8 mouse cellular contexts compared by ENCODE assay signal in the genomic region with DNA sequence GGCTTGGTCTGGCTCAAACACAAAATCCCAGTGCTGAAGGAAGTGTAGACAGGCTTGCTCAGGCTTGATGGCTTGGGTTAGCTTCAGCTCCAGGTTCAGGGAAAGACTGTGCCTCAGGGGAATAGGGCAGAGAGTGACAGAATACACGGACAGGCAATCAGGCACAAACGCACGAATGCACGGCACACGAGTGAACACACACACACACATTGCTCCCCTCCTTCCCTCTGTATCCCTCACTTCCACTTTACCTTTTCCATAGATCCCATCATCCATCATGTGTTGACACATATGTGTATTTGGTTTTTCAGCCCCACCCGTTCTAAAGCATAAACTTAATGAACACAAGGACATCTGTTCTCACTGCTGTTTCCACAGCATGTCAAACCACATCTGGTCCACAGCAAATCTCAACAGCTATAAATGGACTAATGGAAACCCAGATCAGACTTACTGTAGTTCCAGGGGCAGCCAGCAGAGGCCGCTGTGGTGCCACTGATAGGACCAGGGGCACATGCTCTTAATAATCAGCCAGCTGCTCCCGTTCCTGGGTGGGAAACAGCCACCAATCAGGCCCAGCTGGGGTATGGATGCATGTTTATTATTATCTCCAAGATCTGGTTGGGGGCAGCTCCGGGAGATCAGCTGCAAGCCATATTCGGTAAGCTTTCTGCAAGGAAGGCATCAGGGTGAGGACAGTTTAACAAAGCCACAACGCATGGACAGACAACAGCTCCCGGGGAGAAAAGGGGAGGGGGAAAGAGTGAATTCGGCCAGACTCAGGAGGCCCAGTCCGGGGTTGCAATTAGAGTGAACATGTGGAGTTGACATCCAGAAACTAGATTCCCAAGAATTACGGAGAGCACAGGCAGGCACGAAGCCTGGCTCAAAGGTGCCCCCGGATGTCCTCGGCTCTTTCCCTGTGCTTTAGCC. TPM values are rescaled to one million over a fixed set of nuclear protein-coding genes. Genes with fewer than 3 reads are reported as not detected.
DNase-seq lines count a peak whose midpoint lies in the region; ATAC-seq and TF ChIP-seq lines count a peak whose summit lies in the region.

No protein-coding gene starts in this region.

- no peaks in the 10 kb centered on the region for H3K27me3 ChIP-seq in heart, embryonic 11.5 days (ENCODE audit: control insufficient read depth, insufficient read depth, low read length)
- H3K27me3 ChIP-seq in kidney, embryonic 15.5 days = 0 out of 2 replicates have a peak, but pooled peaks cover 2% of the 10 kb centered on the region
- H3K27me3 ChIP-seq in limb, embryonic 15.5 days = no peaks in the 10 kb centered on the region
- H3K27me3 ChIP-seq in myocyte (ENCODE audit: control insufficient read depth, insufficient read depth, insufficient read length) = no peaks in the 10 kb centered on the region

- peak overlapping the region; percentile 55 for H3K4me2 ChIP-seq in heart, embryonic 11.5 days
- H3K4me2 ChIP-seq in kidney, embryonic 15.5 days = peak overlapping the region; percentile 54
- peak overlapping the region; percentile 42 for H3K4me2 ChIP-seq in limb, embryonic 15.5 days
- H3K4me2 ChIP-seq in myocyte (ENCODE audit: low read depth) = peak overlapping the region; percentile 13

- no peaks in the 10 kb centered on the region for H3K9me3 ChIP-seq in heart, embryonic 11.5 days (replicated peaks; ENCODE audit: control insufficient read depth, low read length)
- H3K9me3 ChIP-seq in kidney, embryonic 15.5 days (replicated peaks) = no peaks in the 10 kb centered on the region
- no peaks in the 10 kb centered on the region for H3K9me3 ChIP-seq in limb, embryonic 15.5 days

- no peak overlapping the region for H3K27ac ChIP-seq in bone marrow, adult 2 months (ENCODE audit: control insufficient read depth, insufficient read depth, low read depth, low read length, poor library complexity)
- no peak overlapping the region for H3K27ac ChIP-seq in embryonic fibroblast, embryonic 13.5 days (ENCODE audit: insufficient read depth, low read length)
- no peak overlapping the region for H3K27ac ChIP-seq in heart, embryonic 11.5 days (ENCODE audit: low read depth, low read length)
- H3K27ac ChIP-seq in kidney, embryonic 15.5 days = no peak overlapping the region
- no peak overlapping the region for H3K27ac ChIP-seq in limb, embryonic 15.5 days

- ATAC-seq in heart, embryonic 11.5 days (replicated peaks; ENCODE audit: insufficient number of reproducible peaks, low FRiP score, low TSS enrichment) = no peak; the same call in 1 of the 2 replicates
- ATAC-seq in kidney, embryonic 15.5 days (replicated peaks; ENCODE audit: low FRiP score) = peak; percentile 70
- peak; percentile 56; the same call in 1 of the 2 replicates for ATAC-seq in limb, embryonic 15.5 days (ENCODE audit: insufficient number of reproducible peaks, low FRiP score, low TSS enrichment, low read depth)

- no peaks in the 10 kb centered on the region for H3K4me1 ChIP-seq in bone marrow, adult 2 months (ENCODE audit: control insufficient read depth, insufficient read depth, low read length)
- H3K4me1 ChIP-seq in embryonic fibroblast, embryonic 13.5 days (ENCODE audit: control insufficient read depth, insufficient read depth, low read length) = no peaks in the 10 kb centered on the region
- no peaks in the 10 kb centered on the region for H3K4me1 ChIP-seq in heart, embryonic 11.5 days (ENCODE audit: control insufficient read depth, insufficient read depth, low read length)
- peaks cover 5% of the 10 kb centered on the region for H3K4me1 ChIP-seq in kidney, embryonic 15.5 days
- peaks cover 11% of the 10 kb centered on the region for H3K4me1 ChIP-seq in limb, embryonic 15.5 days

- H3K9ac ChIP-seq in heart, embryonic 11.5 days (ENCODE audit: low read depth, low read length) = 0 out of 2 replicates have a peak overlapping the region, but pooled peaks have one; percentile 16
- no peak overlapping the region for H3K9ac ChIP-seq in kidney, embryonic 15.5 days
- H3K9ac ChIP-seq in limb, embryonic 15.5 days = no peak overlapping the region

- 49% methylated on average over 18 of the region's 18 CpGs for WGBS in bone marrow, adult 2 months
- WGBS in heart, embryonic 11.5 days (ENCODE audit: insufficient replicate concordance) = 36% methylated on average over 18 of the region's 18 CpGs
- WGBS in kidney, embryonic 15.5 days = 36% methylated on average over 18 of the region's 18 CpGs
- WGBS in limb, embryonic 15.5 days = 20% methylated on average over 18 of the region's 18 CpGs

- peak; percentile 90 for TF ChIP-seq CTCF in bone marrow, adult 2 months (IDR thresholded peaks at IDR 0.05; ENCODE audit: control insufficient read depth, insufficient read depth, low read length)
- peak; percentile 84 for TF ChIP-seq CTCF in embryonic fibroblast, embryonic 13.5 days (IDR thresholded peaks at IDR 0.05; ENCODE audit: borderline replicate concordance, insufficient read depth, low read length)

- H3K36me3 ChIP-seq in heart, embryonic 11.5 days (ENCODE audit: control insufficient read depth, insufficient read depth, low read length) = no peaks in the 10 kb centered on the region
- no peaks in the 10 kb centered on the region for H3K36me3 ChIP-seq in kidney, embryonic 15.5 days
- no peaks in the 10 kb centered on the region for H3K36me3 ChIP-seq in limb, embryonic 15.5 days
- H3K36me3 ChIP-seq in myocyte (ENCODE audit: control insufficient read depth, insufficient read depth) = no peaks in the 10 kb centered on the region

- H3K79me2 ChIP-seq in myocyte (ENCODE audit: control insufficient read depth, insufficient read depth) = no peaks in the 10 kb centered on the region

- H3ac ChIP-seq in myocyte (ENCODE audit: control insufficient read depth, insufficient read length) = no peak overlapping the region

- peak; percentile 68 for DNase-seq in 416B (ENCODE audit: low read depth)
- peak; percentile 74 to 93 for DNase-seq in spleen, postnatal 4 days (ENCODE audit: low spot score in 2 of 2)

- H3K4me3 ChIP-seq in bone marrow, adult 2 months (replicated peaks; ENCODE audit: control insufficient read depth, low read depth, low read length) = no peak overlapping the region
- H3K4me3 ChIP-seq in embryonic fibroblast, embryonic 13.5 days (ENCODE audit: insufficient read depth, low read length) = no peak overlapping the region
- no peak overlapping the region for H3K4me3 ChIP-seq in heart, embryonic 11.5 days (ENCODE audit: low read depth, low read length)
- H3K4me3 ChIP-seq in kidney, embryonic 15.5 days (replicated peaks) = peak overlapping the region; percentile 23
- peak overlapping the region; percentile 6; the same call in 1 of the 2 replicates for H3K4me3 ChIP-seq in limb, embryonic 15.5 days
- H3K4me3 ChIP-seq in myocyte = no peak overlapping the region

- TF ChIP-seq POLR2A in bone marrow, adult 2 months (IDR thresholded peaks at IDR 0.05; ENCODE audit: borderline replicate concordance, control insufficient read depth, low read depth, low read length) = no peak
- no peak for TF ChIP-seq POLR2A in embryonic fibroblast, embryonic 13.5 days (IDR thresholded peaks at IDR 0.05; ENCODE audit: low read depth, low read length)
- no peak for TF ChIP-seq POLR2A in myocyte (IDR thresholded peaks at IDR 0.05; ENCODE audit: insufficient read length, low read depth)

TF ChIP-seq in myocyte, 11 proteins besides CTCF, POLR2A, EP300 and RAD21:
- TF ChIP-seq MYOD1 (IDR thresholded peaks at IDR 0.05; ENCODE audit: control insufficient read depth in 1 of 3, insufficient read length in 2 of 3, low read depth in 2 of 3) = no peak
- no peak for TF ChIP-seq TCF3 (IDR thresholded peaks at IDR 0.05; ENCODE audit: insufficient read length, low read depth)
- TF ChIP-seq MAX (IDR thresholded peaks at IDR 0.05; ENCODE audit: low read depth) = no peak
- TF ChIP-seq SRF (IDR thresholded peaks at IDR 0.05; ENCODE audit: control insufficient read depth, insufficient read length, low read depth) = no peak
TF ChIP-seq in myocyte: peak in this region for 0.

RNA-seq across cellular contexts. Expression of a gene that starts 30.4 kb away (rescaled TPM):
- polyA plus RNA-seq in bone marrow, adult 2 months (2011; ENCODE audit: insufficient read depth, insufficient read length, low replicate concordance, missing spikeins) = 3.4 and 9.6 TPM in 2 replicates
- 43.9 and 52.4 TPM in 2 replicates for polyA plus RNA-seq in embryonic fibroblast, embryonic 13.5 days (2011; ENCODE audit: insufficient read length, low read depth, missing spikeins)
- polyA plus RNA-seq in heart, embryonic 11.5 days (2014; fragmentation: Nextera tagmentation; extraction: Ambion mirVana) = 32.7 and 37.9 TPM in 2 replicates
- polyA plus RNA-seq in kidney, embryonic 15.5 days (2015; fragmentation: Nextera tagmentation; extraction: Ambion mirVana) = 46.6 and 50.0 TPM in 2 replicates
- polyA plus RNA-seq in limb, embryonic 15.5 days (2015; fragmentation: Nextera tagmentation; extraction: Ambion mirVana) = 41.3 and 45.9 TPM in 2 replicates
- polyA plus RNA-seq in myocyte (2012; fragmentation: generic; extraction: Trizol) = 6.4 TPM

RNA-seq across cellular contexts. Expression of a gene that starts 30.5 kb away (rescaled TPM):
- 17.6 and 31.0 TPM in 2 replicates for polyA plus RNA-seq in bone marrow, adult 2 months (2011; ENCODE audit: insufficient read depth, insufficient read length, low replicate concordance, missing spikeins)
- polyA plus RNA-seq in embryonic fibroblast, embryonic 13.5 days (2011; ENCODE audit: insufficient read length, low read depth, missing spikeins) = 40.2 and 42.4 TPM in 2 replicates
- polyA plus RNA-seq in heart, embryonic 11.5 days (2014; fragmentation: Nextera tagmentation; extraction: Ambion mirVana) = 49.4 and 50.4 TPM in 2 replicates
- 81.7 and 84.0 TPM in 2 replicates for polyA plus RNA-seq in kidney, embryonic 15.5 days (2015; fragmentation: Nextera tagmentation; extraction: Ambion mirVana)
- polyA plus RNA-seq in limb, embryonic 15.5 days (2015; fragmentation: Nextera tagmentation; extraction: Ambion mirVana) = 86.2 and 88.9 TPM in 2 replicates
- polyA plus RNA-seq in myocyte (2012; fragmentation: generic; extraction: Trizol) = 28.7 TPM

Comparison
In these comparisons a context has a peak if more than half of its experiments do, and no peak if none do; other contexts are left out.
1. H3K4me3 ChIP-seq: peak in kidney, embryonic 15.5 days (single experiment) and limb, embryonic 15.5 days (single experiment); none in bone marrow, adult 2 months (single experiment), embryonic fibroblast, embryonic 13.5 days (single experiment), heart, embryonic 11.5 days (single experiment) and myocyte (single experiment).
2. Peak in every context shown above with its lines, with median percentiles within 50 percentile points of each other: H3K4me2 ChIP-seq.